Mouse (Mus musculus): ENCODE data around the gene H2-Eb2. TPM values are rescaled to one million over a fixed set of nuclear protein-coding genes. Genes with fewer than 3 reads are reported as not detected.

H2-Eb2 gene
- total RNA-seq, 1 experiment: not detected

- Histone ChIP-seq H3K36me3 (ENCODE audit: control insufficient read depth, insufficient read depth, low read length, poor library complexity, severe bottlenecking) (no peaks in the 10 kb centered on the region), H3K9ac (ENCODE audit: insufficient read depth, low read depth, low read length, poor library complexity, severe bottlenecking) (no peak overlapping the region), H3K4me3 (ENCODE audit: insufficient read depth in 1 of 2, low read depth in 1 of 2, low read length in 2 of 2, poor library complexity in 1 of 2, severe bottlenecking in 1 of 2) (no peak overlapping the region), H3K4me1 (ENCODE audit: control insufficient read depth in 2 of 2, insufficient read depth in 2 of 2, low read length in 2 of 2, poor library complexity in 1 of 2) (no peaks in the 10 kb centered on the region), H3K9me3 (ENCODE audit: control insufficient read depth, insufficient read depth, low read depth, low read length) (no peaks in the 10 kb centered on the region), H3K27ac (ENCODE audit: insufficient read depth, low read depth, low read length, poor library complexity, severe bottlenecking) (no peak overlapping the region)
- TF ChIP-seq ZNF384 (IDR thresholded peaks at IDR 0.05; ENCODE audit: low read depth, low read length): no peak
- no peak for TF ChIP-seq CHD2 (IDR thresholded peaks at IDR 0.05; ENCODE audit: low read depth, low read length)
- TF ChIP-seq ZC3H11A (IDR thresholded peaks at IDR 0.05; ENCODE audit: borderline replicate concordance, low read depth, low read length): no peak
- in situ Hi-C loops (cut with MboI; ENCODE audit: low sequenced_read_pairs in 2 of 2, unreplicated experiment in 2 of 2): no loop called here
- no peak for DNase-seq (ENCODE audit: low read depth, low spot score)
These were observed 39.0 kb upstream of the H2-Eb2 start for GRCm38 (mm10) chr17:34286501-34286900.

- no peak overlapping the region for H3K9ac ChIP-seq (ENCODE audit: insufficient read depth, low read depth, low read length, poor library complexity, severe bottlenecking)
- no peaks in the 10 kb centered on the region for H3K36me3 ChIP-seq (ENCODE audit: control insufficient read depth, insufficient read depth, low read length, poor library complexity, severe bottlenecking)
- no peaks in the 10 kb centered on the region for H3K4me1 ChIP-seq (ENCODE audit: control insufficient read depth in 2 of 2, insufficient read depth in 2 of 2, low read length in 2 of 2, poor library complexity in 1 of 2)
- no peak for DNase-seq (ENCODE audit: low read depth, low spot score)
- no peak overlapping the region for H3K27ac ChIP-seq (ENCODE audit: insufficient read depth, low read depth, low read length, poor library complexity, severe bottlenecking)
- H3K4me3 ChIP-seq (ENCODE audit: insufficient read depth in 1 of 2, low read depth in 1 of 2, low read length in 2 of 2, poor library complexity in 1 of 2, severe bottlenecking in 1 of 2): no peak overlapping the region
- in situ Hi-C loops (cut with MboI; ENCODE audit: low sequenced_read_pairs in 2 of 2, unreplicated experiment in 2 of 2): no loop called here
- H3K9me3 ChIP-seq (ENCODE audit: control insufficient read depth, insufficient read depth, low read depth, low read length): no peaks in the 10 kb centered on the region
- TF ChIP-seq MAFK (IDR thresholded peaks at IDR 0.05; ENCODE audit: insufficient read depth, low read depth, low read length) (no peak), ZNF384 (IDR thresholded peaks at IDR 0.05; ENCODE audit: low read depth, low read length) (no peak), CHD2 (IDR thresholded peaks at IDR 0.05; ENCODE audit: low read depth, low read length) (no peak), HCFC1 (IDR thresholded peaks at IDR 0.05; ENCODE audit: borderline replicate concordance, insufficient read depth, low read length) (no peak), ZC3H11A (IDR thresholded peaks at IDR 0.05; ENCODE audit: borderline replicate concordance, low read depth, low read length) (no peak)
These were observed 38.5 kb upstream of the H2-Eb2 start for GRCm38 (mm10) chr17:34286999-34287398.

GRCm38 (mm10) chr17:34287648-34288047 lies 37.8 kb upstream of the H2-Eb2 start, which contains the start of gene H2-Aa:
Gene H2-Aa, minus strand, starts transcription at chr17:34287823.
- no peak for TF ChIP-seq ZNF384 (IDR thresholded peaks at IDR 0.05; ENCODE audit: low read depth, low read length)
- TF ChIP-seq CHD2 (IDR thresholded peaks at IDR 0.05; ENCODE audit: low read depth, low read length): peak; percentile 88
- no peak within 1 kb of the TSS for H3K9ac ChIP-seq (ENCODE audit: insufficient read depth, low read depth, low read length, poor library complexity, severe bottlenecking)

GRCm38 (mm10) chr17:34288131-34288530 lies 37.3 kb upstream of the H2-Eb2 start:
- H3K4me1 ChIP-seq (ENCODE audit: control insufficient read depth in 2 of 2, insufficient read depth in 2 of 2, low read length in 2 of 2, poor library complexity in 1 of 2): no peaks in the 10 kb centered on the region
- no peak for DNase-seq (ENCODE audit: low read depth, low spot score)
- in situ Hi-C loops (cut with MboI; ENCODE audit: low sequenced_read_pairs in 2 of 2, unreplicated experiment in 2 of 2): no loop called here
- H3K27ac ChIP-seq (ENCODE audit: insufficient read depth, low read depth, low read length, poor library complexity, severe bottlenecking): no peak overlapping the region
- H3K9ac ChIP-seq (ENCODE audit: insufficient read depth, low read depth, low read length, poor library complexity, severe bottlenecking): no peak overlapping the region
- H3K36me3 ChIP-seq (ENCODE audit: control insufficient read depth, insufficient read depth, low read length, poor library complexity, severe bottlenecking): no peaks in the 10 kb centered on the region
- H3K4me3 ChIP-seq (ENCODE audit: insufficient read depth in 1 of 2, low read depth in 1 of 2, low read length in 2 of 2, poor library complexity in 1 of 2, severe bottlenecking in 1 of 2): no peak overlapping the region
- no peaks in the 10 kb centered on the region for H3K9me3 ChIP-seq (ENCODE audit: control insufficient read depth, insufficient read depth, low read depth, low read length)
- TF ChIP-seq MAFK (IDR thresholded peaks at IDR 0.05; ENCODE audit: insufficient read depth, low read depth, low read length): no peak
- TF ChIP-seq ZNF384 (IDR thresholded peaks at IDR 0.05; ENCODE audit: low read depth, low read length): no peak
- no peak for TF ChIP-seq ZC3H11A (IDR thresholded peaks at IDR 0.05; ENCODE audit: borderline replicate concordance, low read depth, low read length)
- TF ChIP-seq CHD2 (IDR thresholded peaks at IDR 0.05; ENCODE audit: low read depth, low read length): no peak
- TF ChIP-seq HCFC1 (IDR thresholded peaks at IDR 0.05; ENCODE audit: borderline replicate concordance, insufficient read depth, low read length): no peak

More at GRCm38 (mm10) chr17:34287648-34288047, 37.8 kb upstream of the H2-Eb2 start, which contains the start of gene H2-Aa:
- Histone ChIP-seq H3K4me3 (ENCODE audit: insufficient read depth in 1 of 2, low read depth in 1 of 2, low read length in 2 of 2, poor library complexity in 1 of 2, severe bottlenecking in 1 of 2) (no peak within 1 kb of the TSS), H3K4me1 (ENCODE audit: control insufficient read depth in 2 of 2, insufficient read depth in 2 of 2, low read length in 2 of 2, poor library complexity in 1 of 2) (no peaks in the 10 kb centered on the region), H3K27ac (ENCODE audit: insufficient read depth, low read depth, low read length, poor library complexity, severe bottlenecking) (no peak within 1 kb of the TSS), H3K9me3 (ENCODE audit: control insufficient read depth, insufficient read depth, low read depth, low read length) (no peaks in the 10 kb centered on the region), H3K36me3 (ENCODE audit: control insufficient read depth, insufficient read depth, low read length, poor library complexity, severe bottlenecking) (no peaks in the 10 kb centered on the region)
- peak; percentile 63 for DNase-seq (ENCODE audit: low read depth, low spot score)
- in situ Hi-C loops (cut with MboI; ENCODE audit: low sequenced_read_pairs in 2 of 2, unreplicated experiment in 2 of 2): no loop called here

GRCm38 (mm10) chr17:34291609-34292008 lies 33.9 kb upstream of the H2-Eb2 start:
- in situ Hi-C loops (cut with MboI; ENCODE audit: low sequenced_read_pairs in 2 of 2, unreplicated experiment in 2 of 2): no loop called here
- DNase-seq (ENCODE audit: low read depth, low spot score): peak; percentile 69
- H3K4me3 ChIP-seq (ENCODE audit: insufficient read depth in 1 of 2, low read depth in 1 of 2, low read length in 2 of 2, poor library complexity in 1 of 2, severe bottlenecking in 1 of 2): no peak overlapping the region
- no peaks in the 10 kb centered on the region for H3K9me3 ChIP-seq (ENCODE audit: control insufficient read depth, insufficient read depth, low read depth, low read length)
- no peak overlapping the region for H3K27ac ChIP-seq (ENCODE audit: insufficient read depth, low read depth, low read length, poor library complexity, severe bottlenecking)
- H3K9ac ChIP-seq (ENCODE audit: insufficient read depth, low read depth, low read length, poor library complexity, severe bottlenecking): no peak overlapping the region
- no peak for TF ChIP-seq MAFK (IDR thresholded peaks at IDR 0.05; ENCODE audit: insufficient read depth, low read depth, low read length)
- TF ChIP-seq CHD2 (IDR thresholded peaks at IDR 0.05; ENCODE audit: low read depth, low read length): peak; percentile 98
- no peak for TF ChIP-seq HCFC1 (IDR thresholded peaks at IDR 0.05; ENCODE audit: borderline replicate concordance, insufficient read depth, low read length)
- no peak for TF ChIP-seq ZC3H11A (IDR thresholded peaks at IDR 0.05; ENCODE audit: borderline replicate concordance, low read depth, low read length)
- no peak for TF ChIP-seq ZNF384 (IDR thresholded peaks at IDR 0.05; ENCODE audit: low read depth, low read length)
- H3K36me3 ChIP-seq (ENCODE audit: control insufficient read depth, insufficient read depth, low read length, poor library complexity, severe bottlenecking): no peaks in the 10 kb centered on the region
- H3K4me1 ChIP-seq (ENCODE audit: control insufficient read depth in 2 of 2, insufficient read depth in 2 of 2, low read length in 2 of 2, poor library complexity in 1 of 2): no peaks in the 10 kb centered on the region
